Mouse (Mus musculus) myocyte (in vitro differentiated cells): Measurements from ENCODE around the gene Fndc3b.

ENCODE experiments used
- POLR2A ChIP-seq: IDR thresholded peaks from one replicate; pipeline ENCODE4 v1.6.1; 2011; ENCODE audit warnings: low read depth, mild to moderate bottlenecking, control low read depth, moderate library complexity; ENCODE audit not compliant: insufficient read length
- POLR2AphosphoS2 ChIP-seq: IDR thresholded peaks from one replicate; pipeline ENCODE4 v1.6.1; 2011; ENCODE audit warnings: low read depth, control low read depth; ENCODE audit not compliant: insufficient read length
- REST ChIP-seq: IDR thresholded peaks from one replicate; pipeline ENCODE4 v1.6.1; 2011; ENCODE audit warnings: mild to moderate bottlenecking, control low read depth, moderate library complexity; ENCODE audit not compliant: insufficient read depth, insufficient read length
- USF1 ChIP-seq: IDR thresholded peaks from one replicate; pipeline ENCODE4 v1.6.1; 2011; ENCODE audit warnings: low read depth, mild to moderate bottlenecking, control low read depth, moderate library complexity

- no peak for TF ChIP-seq USF1
- no peak for TF ChIP-seq POLR2AphosphoS2
- TF ChIP-seq POLR2A, result no peak
- TF ChIP-seq REST, result no peak
Measured at GRCm38 (mm10) chr3:27411286-27411685, 299.8 kb downstream of the Fndc3b start.
